Mouse (Mus musculus) left cerebral cortex, postnatal 25 days (tissue): ENCODE data around the gene Rbmxl1. TPM values are rescaled to one million over a fixed set of nuclear protein-coding genes. Genes with fewer than 3 reads are reported as not detected.
"Not testable (repeated sequence)": the region's sequence is repeated elsewhere in the genome, so short reads cannot be mapped to it uniquely, and the experiment has no call there.

Experiments
- DNase-seq, 2 experiments: peaks; one replicate each; pipeline ENCODE4 v3.0.0; 2022; ENCODE audit warnings: low spot score in 2 of 2, mixed read lengths in 1 of 2
- intact Hi-C: fragments of 180-260 bp; cut with DNase I; formaldehyde crosslinking; loops from one replicate; pipeline ENCODE4 v1.15.1; 2025
- total RNA-seq, 2 experiments: library from RNA; stranded (reverse); gene quantifications; 2 replicates each; pipeline ENCODE4 v1.2.3; 2021

The Rbmxl1 gene
- total RNA-seq: 10 to 100 TPM; 52.4 to 59.0 TPM

DNA sequence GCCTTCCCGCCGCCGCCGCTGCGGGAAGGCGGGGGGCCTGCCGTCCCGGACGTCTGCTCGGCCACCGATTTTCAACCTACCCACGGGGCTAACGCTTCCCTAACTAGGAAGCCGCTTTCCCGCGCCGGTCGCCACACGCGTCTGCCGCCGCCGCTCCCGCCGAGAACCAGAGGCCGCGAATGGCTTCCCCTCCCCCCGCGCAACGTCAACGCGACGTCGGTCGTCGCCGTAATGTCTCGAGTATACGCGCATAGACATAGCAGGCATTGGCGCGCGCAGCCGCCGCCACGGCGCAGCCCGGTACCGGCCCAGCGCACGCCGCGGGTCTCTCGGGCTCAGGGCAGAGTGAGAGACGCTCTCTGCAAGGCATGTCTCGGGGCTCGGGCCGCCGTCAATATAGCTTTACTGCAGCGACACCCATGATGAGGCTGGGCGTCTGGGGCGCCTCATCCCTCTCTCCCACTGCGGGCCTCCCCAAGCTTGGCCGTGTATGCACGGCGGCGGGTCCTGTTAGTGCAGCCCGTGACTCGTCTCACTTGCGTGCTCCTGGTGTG is at the start of gene Rbmxl1:
Rbmxl1 (minus strand) TSS at position 180 of the 554 bp plus-strand sequence.
- intact Hi-C loops: loop anchor here (5.0 kb wide), 2 partner anchors 139 to 519 kb away; partner anchors contain the start of gene Zfp827

DNA sequence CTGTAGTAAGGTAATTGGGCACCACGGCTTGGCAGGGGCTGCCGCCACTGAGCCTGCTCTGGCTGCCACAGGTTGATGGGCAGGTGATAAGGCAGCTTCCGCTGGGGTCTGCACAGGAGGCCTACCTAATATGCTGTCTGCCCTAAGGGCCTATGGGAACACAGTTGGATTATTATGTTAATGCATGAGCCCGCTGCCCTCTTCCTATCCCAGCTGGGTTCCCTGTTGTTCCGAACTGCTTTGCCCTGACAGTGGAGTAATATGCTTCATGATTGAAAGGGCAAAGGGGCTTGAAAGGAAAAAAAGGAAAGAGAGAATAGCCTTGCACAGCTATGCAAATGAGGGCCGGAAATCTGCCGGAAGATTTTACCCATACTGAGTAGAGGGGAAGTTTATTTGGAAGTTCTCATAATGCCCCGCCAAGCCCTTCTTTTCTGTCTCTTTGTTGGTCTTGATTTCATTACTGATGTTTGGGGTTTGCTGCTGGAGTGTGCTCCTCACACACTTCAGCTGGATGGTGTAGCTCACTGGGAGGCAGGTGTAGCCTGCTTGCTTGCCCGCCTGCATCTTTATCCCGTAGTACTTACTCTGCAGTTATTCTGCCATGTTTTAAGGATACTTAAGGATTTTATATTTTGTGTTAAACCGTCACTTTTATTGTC is 48.2 kb upstream of the Rbmxl1 start:
- no peak for DNase-seq
- intact Hi-C loops: no loop called here

More for the DNA sequence above, at the start of gene Rbmxl1:
- DNase-seq: peak; percentile 89 to 90

DNA sequence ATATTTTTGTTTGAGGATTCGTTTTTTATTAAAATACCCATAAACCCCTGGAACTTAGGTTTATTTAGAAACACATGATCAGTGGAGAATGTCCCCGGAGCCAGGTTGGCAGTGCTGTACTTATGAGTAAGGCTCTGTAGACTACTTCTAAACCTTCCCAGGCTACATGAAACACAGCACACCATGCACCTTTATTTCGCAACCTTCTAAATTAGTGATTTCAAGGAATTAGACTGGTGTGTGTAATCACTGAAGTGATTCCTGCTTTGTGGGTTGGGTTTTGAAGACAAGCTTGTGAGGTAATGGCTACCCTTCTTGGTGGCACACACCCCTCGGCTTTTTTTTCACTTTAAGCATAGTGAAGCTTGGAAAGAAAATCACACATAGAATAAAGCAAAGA is 47.1 kb upstream of the Rbmxl1 start:
- no peak for DNase-seq
- intact Hi-C loops: no loop called here

DNA sequence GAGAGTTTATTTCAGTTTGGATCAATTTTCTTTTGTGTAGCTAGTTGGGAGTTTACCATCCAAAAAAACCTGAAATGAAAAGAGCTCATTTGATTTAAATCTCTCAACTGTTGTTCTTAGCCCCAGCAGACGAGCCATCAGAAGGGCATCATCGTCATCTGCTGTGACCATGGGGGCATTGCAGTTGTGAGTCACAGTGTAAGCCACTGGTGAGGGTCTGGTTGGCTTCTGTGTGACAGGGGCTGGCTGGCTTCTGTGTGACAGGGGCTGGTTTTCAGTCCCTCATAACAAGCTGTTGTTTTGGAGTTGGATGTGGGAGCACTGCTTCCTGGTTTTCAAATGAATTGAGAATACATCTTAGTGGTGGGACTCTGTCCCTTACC is 42.0 kb upstream of the Rbmxl1 start:
- no peak for DNase-seq
- intact Hi-C loops: no loop called here

DNA sequence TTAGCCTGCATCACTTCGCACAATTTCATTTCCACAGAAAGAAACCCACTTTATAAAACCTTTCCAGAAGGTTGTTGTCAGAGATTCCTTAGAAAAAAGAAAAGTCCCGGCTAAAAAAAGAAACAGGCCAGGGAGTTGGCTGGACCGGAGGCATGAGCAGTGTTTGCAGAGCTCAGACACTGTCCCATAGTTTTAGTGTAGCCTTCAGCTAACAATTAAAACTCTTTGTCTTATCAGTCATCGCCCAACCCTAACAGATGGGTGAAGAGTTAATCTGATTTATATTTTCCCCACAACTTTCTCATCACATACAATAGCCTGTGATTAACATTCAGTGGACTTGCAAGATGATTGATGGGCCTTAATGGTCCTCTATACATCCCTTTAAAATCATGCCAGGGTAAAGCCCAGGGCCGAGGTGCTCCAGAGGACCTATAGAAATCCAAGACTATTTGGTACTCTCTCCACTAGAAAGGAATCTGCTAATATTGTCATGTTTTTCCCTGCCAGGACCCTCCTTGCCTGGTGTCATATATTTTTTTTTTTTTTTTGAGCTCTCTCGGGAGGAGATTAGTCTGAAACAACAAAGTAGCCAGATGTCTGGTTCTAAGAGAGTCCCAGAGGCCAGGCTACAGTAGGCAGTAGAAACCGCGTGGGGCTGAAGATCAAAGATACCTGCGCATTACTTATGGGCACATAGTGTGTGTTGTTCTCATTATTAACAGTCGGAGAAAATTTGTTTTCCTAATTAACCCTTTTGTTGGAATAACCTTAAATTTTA is 41.5 kb upstream of the Rbmxl1 start:
- intact Hi-C loops: no loop called here

DNA sequence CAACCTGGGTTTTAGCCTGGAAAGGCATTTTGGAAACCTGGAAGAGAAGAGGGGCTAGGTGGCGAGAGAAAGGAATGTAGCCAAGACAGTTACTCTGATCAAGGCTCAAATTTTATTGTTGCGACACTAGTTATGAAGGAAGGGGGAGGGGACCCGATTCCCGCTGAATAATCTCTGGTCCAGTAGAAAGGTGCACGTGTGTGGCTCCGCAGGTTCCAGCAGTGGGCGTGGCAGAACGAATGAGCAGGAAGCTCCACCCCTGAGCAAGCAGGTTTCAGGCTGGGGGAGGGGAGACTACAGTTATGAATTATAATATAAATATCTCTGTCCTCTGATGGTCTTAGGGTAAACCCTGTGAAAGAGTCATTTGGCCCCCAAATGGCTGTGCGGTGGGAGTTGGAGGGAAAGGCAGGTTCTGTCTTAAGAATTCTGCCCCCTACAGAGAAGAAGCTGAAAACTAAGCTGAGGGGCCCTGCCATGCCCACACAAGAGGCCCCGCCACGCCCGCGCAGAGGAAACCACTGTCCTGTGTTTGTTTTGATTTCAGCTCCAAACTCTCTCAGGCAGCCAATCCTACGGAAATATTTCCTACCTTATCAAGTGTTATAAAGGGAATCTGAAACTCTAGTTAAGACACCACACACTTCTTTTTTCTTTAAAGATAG is 36.6 kb upstream of the Rbmxl1 start:
- DNase-seq, intact Hi-C loops: not testable (repeated sequence)

More for the DNA sequence above, 41.5 kb upstream of the Rbmxl1 start:
- DNase-seq: no peak

DNA sequence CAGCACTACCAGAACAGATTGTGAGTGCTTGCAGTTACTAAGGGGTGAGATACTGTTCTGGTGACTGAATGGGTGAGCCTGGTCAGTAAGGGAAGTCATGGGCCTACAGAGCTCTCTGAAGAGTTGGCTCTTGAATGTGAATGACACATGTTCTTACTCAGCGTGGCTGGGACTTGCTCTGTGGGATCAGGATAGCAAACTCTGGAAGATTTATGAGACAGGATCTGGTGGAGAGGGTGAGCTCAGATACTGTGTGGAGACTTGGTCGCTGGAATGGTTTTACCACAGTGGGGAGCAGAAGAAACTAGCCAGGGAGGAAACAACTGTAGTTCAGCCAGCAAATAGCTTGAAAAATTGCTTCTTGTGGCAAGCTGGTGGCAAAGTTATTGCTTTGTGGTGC is 35.8 kb upstream of the Rbmxl1 start:
- DNase-seq: no peak
- intact Hi-C loops: no loop called here

DNA sequence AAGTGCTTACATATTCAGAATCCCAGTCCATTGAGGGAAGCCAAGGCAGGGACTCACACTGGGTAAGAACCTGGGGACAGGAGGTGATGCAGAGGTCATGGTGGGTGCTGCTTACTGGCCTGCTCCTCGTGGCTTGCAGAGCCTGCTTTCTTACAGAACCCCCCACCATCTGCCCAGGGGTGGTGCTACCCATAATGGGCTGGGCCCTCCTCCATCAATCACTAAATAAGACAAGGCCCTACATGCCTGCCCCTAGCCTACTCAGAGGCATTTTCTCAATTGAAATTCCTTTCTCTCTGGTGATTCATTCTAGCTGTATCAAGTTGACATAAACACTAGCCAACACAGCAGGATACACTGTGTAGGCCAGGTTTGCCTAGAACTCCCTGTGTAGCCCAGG is 34.9 kb upstream of the Rbmxl1 start:
- DNase-seq: no peak
- intact Hi-C loops: no loop called here

DNA sequence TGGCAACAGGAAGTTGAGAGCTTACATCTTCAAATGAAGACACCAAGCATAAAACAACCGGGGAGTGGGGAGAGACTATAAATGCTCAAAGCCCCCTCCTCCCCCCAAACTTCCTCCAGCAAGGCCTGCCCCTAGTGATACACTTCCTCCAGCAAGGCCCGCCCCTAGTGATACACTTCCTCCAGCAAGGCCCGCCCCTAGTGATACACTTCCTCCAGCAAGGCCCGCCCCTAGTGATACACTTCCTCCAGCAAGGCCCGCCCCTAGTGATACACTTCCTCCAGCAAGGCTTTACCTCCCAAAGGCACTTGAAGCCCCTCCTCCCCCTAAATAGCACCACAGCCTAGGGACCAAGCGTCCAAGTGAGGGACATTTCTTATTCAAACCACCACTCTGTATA is 34.0 kb upstream of the Rbmxl1 start:
- DNase-seq, intact Hi-C loops: not testable (repeated sequence)

DNA sequence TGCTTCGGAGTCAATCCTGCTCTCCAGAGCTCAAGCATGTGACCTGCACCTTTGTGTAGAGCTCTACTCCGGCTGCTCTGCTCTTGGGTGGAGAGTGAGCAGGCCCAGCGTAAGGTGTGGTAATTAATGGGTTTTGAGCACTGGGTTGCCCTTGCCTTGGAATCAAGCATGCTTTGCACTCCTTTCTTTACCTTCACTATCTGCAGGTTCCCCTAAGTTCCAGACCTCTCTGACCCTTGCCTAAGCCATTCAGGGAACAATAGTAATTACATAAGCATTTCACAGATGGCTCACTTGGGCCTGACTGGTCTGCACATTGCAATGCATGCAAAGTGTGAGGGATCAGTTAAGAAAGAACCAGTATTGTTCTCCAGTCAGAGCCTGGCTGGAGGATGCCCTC is 29.1 kb upstream of the Rbmxl1 start:
- intact Hi-C loops: no loop called here

DNA sequence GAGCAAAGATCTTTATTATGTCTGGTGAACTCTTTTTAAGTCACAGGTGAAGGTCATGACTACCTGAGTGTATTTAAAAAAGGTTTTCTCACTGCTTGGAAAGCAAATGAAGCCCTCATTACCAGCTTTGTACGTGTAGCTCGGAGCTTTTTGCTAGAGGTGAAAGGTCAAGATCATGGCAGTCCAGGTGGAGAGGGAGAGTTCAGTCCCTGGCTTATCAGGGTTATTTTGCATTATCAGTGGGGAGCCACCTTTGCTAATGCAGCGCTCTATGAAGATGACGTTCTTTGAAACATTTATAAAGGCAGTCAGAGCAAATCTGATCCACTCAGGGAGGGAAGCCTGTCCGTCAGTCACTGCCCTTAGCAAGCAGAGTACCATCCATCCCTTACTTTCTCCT is 28.0 kb upstream of the Rbmxl1 start:
- intact Hi-C loops: no loop called here
- no peak for DNase-seq

More for the DNA sequence above, 29.1 kb upstream of the Rbmxl1 start:
- DNase-seq: no peak

DNA sequence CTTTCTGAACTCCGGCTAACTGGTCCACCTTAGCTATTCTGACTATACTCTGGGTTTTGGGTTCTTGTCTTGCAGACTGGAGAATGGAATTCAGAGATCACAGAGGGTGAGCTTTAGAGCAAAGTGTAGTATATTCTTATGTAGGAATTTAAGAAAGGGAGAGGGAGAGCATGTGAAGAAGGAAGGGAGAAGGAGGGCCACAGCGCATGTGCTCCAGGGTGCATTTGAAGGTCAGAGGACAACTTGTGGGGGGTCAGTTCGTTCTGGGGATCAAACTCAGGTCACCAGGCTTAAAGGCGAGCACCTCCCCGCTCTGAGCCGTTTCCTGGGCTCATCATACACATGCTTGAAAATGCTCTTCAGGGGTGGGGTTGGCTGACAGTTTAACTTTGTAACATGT is 25.3 kb upstream of the Rbmxl1 start:
- intact Hi-C loops: no loop called here
- no peak for DNase-seq

DNA sequence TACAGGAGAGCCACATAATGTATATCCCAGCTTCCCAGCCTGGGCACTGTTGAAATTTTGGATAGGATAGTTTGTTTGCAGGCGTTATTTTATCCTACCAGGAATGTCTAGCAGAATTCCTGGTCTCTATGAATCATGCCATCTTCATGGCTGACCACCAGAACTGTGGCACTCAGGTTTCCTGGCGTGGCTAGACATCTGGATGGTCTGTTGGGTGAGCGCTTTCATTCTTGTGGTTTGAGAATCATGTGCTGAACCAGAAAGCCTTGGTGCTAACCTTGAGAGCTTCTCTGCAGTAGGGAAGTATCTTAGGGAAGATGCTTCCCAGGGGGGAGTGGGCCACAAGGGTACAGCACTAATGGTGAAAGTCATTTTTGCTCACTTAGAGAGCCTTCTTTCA is 6.4 kb upstream of the Rbmxl1 start:
- intact Hi-C loops: no loop called here
- DNase-seq: no peak

DNA sequence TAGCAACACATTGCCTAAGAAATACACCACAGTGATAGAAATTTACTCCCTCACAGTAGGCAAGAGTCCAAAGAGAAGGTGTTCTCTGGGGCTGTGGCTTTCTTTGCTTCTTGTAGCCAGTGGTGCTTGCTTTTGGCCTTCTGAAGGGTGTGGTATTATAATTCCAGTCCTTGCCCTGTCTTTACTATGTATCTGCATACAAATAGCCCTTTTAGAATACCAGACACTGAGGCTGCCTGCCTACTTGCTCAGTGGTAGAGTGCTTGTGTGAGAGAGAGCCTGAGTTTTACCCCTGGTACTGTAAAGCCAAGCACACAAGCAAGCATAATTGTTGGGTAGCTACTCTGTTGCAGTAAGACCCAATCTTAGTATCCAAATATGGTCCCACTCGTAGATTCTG is 6.0 kb upstream of the Rbmxl1 start:
- no peak for DNase-seq
- intact Hi-C loops: no loop called here

DNA sequence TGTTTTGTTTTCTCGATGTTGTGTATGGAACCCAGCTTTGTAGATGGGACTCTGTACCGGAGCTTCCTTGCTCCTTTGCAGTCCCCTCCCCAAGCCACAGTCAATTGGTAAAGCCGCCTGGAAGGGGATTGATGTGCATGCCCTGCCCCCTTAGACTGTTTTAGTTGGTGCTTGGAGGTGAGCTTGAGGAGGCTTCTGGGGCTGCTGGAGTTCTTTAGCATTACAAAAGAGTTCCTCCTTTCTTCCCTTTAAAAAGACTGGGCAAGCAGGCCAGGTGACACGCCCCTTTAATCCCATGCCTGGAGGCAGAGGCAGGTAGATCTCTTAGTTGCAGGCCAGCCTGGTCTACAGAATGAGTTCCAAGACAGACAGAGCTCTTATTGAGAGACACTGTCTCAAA is 4.4 kb upstream of the Rbmxl1 start:
- intact Hi-C loops: no loop called here
- no peak for DNase-seq

DNA sequence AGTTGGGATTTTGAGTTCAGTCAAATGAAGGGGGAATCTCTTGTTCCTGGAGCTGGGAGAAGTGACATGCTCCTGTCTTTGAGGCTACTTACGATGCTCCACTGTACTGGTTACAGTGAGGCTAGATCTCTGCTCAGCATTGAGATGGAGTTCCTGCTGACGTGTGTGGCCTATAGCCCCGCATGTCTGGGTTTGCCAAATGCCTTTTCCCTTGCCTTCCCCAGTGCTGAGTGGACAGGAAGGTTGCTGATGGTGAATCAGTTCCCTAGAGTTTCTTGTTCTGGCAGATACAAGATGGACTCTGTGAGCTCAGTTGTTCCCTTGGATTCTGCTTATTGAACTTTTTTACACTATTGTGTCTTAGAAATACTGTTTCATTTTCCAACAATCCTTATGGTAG is 2.2 kb upstream of the Rbmxl1 start:
- intact Hi-C loops: no loop called here
- DNase-seq: no peak

DNA sequence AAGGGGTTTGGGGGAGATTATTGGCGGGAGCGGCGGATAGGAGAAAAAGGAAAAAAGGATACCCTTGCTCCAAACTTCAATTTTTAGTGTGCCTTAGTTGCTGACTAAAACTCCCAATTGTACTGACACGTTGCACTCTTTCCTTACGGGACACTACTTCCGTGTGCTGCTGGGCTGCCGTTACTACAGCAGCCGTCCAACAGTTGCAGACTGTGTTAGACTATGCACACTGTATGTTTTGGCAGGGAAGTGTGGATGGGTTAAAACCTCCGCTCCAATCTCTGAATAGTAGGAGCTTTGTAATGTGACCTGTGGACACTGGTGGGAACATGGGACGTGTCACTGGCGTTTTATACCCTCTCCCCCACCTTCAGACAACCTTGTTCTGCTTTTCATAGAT is 1.4 kb upstream of the Rbmxl1 start:
- no peak for DNase-seq
- intact Hi-C loops: no loop called here

DNA sequence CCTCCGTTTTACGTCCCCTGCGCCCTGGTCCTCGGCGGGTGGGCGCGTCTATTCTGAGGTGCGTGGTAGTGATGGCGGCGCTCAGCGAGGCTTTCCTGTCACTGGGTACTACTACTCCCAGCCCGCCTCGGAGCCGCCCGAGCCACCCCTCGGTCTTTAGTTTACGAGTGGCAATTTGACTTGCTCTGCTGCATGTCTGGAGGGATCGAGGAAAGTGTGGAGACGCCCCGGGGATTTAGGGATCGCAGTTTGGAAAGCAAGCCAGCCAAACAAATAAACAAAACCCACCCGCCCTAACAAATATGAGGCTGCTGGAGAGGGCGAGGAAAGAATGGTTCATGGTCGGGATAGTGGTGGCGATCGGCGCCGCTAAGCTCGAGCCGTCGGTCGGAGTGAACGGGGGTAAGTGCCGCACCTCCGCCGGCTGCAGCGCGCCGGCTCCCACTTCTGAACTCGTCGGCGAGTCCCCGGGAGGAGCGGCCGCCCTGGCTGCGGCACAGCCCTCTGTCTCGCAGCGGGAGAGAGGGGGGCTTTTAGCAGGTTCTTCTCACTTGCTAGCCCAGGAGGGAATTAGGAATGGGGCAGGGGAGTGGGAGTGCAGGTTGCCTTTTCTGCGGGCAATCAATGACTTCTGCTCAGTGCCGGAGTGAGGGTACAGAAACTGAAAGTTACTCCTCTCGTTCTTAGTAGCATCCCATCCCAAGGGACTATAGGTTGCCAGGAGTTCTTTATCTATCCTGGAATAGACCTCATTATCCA is 754 bp upstream of the Rbmxl1 start, which contains the start of gene Slc10a7:
Slc10a7 (plus strand) TSS at position 74 of the 759 bp plus-strand sequence.
- intact Hi-C loops: loop anchor here (5.0 kb wide), 2 partner anchors 138 to 518 kb away; partner anchors contain the start of gene Zfp827
- peak; percentile 89 to 93 for DNase-seq

DNA sequence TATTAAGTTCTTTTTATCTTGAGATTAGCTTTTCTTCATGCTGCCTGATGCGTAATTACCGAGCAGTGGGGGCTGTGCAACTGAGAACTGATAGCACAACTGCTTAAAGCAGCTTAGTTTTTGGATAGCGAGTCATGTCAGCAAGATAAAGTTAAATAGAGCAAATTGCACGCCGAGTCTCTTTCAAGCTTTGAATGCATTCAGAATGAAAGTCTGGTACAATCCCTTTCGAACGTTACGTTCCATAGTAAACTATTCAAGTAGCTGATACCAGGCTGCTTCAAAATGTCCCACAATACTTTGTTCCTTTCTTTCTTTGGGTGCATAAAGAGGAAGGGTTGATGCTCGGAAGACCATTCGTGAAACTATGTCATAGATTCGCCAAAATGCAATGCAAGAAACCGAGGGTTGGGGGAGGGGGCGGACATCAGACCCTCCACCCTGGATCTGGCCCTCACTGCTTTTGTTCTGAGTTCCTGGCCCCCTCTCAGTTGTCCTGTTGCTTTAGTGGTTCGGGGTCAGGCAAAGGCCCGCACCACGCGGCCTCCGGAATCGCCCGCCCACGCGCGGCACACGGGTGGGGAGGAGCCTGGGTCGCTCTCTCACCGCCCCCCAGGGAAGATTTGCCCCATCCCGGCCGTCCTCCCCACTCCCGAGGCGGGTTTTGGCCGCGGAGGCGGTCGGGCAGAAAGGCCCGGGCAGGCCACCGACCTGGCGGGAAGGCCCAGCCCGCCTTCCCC is 549 bp downstream of the Rbmxl1 start:
- intact Hi-C loops: loop anchor here (5.0 kb wide), 2 partner anchors 139 to 519 kb away; partner anchors contain the start of gene Zfp827
- DNase-seq: peak in 1 of 2 experiments; percentile 21
